Mouse (Mus musculus): ENCODE measurements around the gene Aff3.

DNA sequence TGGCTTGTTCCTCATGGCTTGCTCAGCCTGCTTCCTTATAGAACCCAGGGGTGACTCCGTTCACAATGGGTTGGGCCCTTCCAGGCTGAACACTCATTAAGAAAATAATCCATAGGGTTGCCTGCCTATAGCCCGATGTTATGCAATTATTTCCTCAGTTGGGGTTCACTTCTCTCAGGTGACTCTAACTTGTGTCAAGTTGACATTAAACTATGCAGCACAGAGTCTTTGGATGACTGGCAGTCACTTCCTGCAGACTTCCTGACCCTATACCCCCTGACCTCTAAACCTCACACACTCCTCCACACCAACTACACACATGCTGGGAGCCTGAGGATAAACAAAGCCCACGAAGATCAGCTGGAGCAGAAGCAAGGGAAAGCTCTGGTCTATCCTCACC lies 15.6 kb downstream of the Aff3 start:
- no peak for TF ChIP-seq CTCF (conservative IDR thresholded peaks at IDR 0.05; ENCODE audit: insufficient read depth, insufficient read length, low read depth, low read length)
- no peak for TF ChIP-seq POLR2A (IDR thresholded peaks at IDR 0.05; ENCODE audit: low read depth, low read length)
